Comparison of ENCODE assay signal across 8 mouse cellular contexts in the genomic region with DNA sequence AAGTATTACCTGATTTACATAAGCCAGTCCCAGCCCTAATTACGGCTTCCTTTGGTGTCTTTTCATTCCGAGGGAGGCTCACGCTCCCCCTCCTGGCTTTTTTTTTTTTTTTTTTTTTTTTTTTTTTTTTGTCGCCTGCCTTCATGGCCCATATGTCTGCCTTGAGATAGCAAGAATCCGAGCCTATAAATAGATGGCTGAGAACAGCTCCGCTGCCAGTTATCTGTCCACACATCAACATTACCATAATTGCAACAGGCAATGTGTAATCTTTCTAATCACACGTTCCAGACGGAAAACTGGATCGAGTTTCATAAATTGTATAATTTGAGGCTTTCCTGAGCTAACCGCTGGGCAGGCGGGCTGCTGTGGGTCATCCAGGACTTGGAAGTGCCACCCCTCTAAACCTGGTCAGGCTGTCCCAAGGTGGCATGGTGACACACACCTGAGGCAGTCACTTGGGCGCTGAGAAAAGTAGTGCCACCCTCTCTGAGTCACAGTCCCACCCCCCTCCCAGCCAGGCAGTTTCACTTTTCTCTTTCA.
A peak's percentile ranks its signal among the peaks of the same experiment; 100 is the strongest.
DNase-seq lines count a peak whose midpoint lies in the region; ATAC-seq lines count a peak whose summit lies in the region.

No protein-coding gene starts in this region.

- H3K9ac ChIP-seq in heart, embryonic 12.5 days = no peak overlapping the region
- H3K9ac ChIP-seq in midbrain, embryonic 15.5 days = no peak overlapping the region

- H3K9me3 ChIP-seq in heart, embryonic 12.5 days (replicated peaks) = no peaks in the 10 kb centered on the region
- H3K9me3 ChIP-seq in midbrain, embryonic 15.5 days = no peaks in the 10 kb centered on the region

- H3K4me3 ChIP-seq in heart, embryonic 12.5 days = peak overlapping the region; percentile 26; the same call in 1 of the 2 replicates
- H3K4me3 ChIP-seq in midbrain, embryonic 15.5 days = no peak overlapping the region

- H3K36me3 ChIP-seq in heart, embryonic 12.5 days = no peaks in the 10 kb centered on the region
- H3K36me3 ChIP-seq in midbrain, embryonic 15.5 days (replicated peaks) = no peaks in the 10 kb centered on the region

- peak overlapping the region; percentile 64 for H3K4me2 ChIP-seq in heart, embryonic 12.5 days
- peak overlapping the region; percentile 34 for H3K4me2 ChIP-seq in midbrain, embryonic 15.5 days

- DNase-seq in heart, adult 8-10 months (ENCODE audit: low spot score) = no peak
- DNase-seq in MN1 (ENCODE audit: low spot score) = peak; percentile 74
- DNase-seq in frontal cortex, postnatal 36 days (ENCODE audit: low spot score in 2 of 2) = peak; percentile 61 to 78
- DNase-seq in left cerebral cortex, postnatal 25 days (ENCODE audit: low spot score in 2 of 2) = peak; percentile 60 to 87
- DNase-seq in kidney, postnatal 14 days = no peak
- no peak for DNase-seq in urinary bladder, postnatal 10 days (ENCODE audit: low spot score)

- WGBS in heart, embryonic 12.5 days = 9% methylated on average over 12 of the region's 12 CpGs
- WGBS in midbrain, embryonic 15.5 days = 9% methylated on average over 12 of the region's 12 CpGs

- H3K27me3 ChIP-seq in heart, embryonic 12.5 days (replicated peaks) = peaks cover 74% of the 10 kb centered on the region
- H3K27me3 ChIP-seq in midbrain, embryonic 15.5 days (replicated peaks) = peaks cover 6% of the 10 kb centered on the region; the same call in 1 of the 2 replicates

- ATAC-seq in heart, embryonic 12.5 days (ENCODE audit: insufficient number of reproducible peaks, low FRiP score) = no peak
- ATAC-seq in midbrain, embryonic 15.5 days (replicated peaks) = peak; percentile 59

- intact Hi-C loops in left cerebral cortex, postnatal 25 days (cut with DNase I) = loop anchor here (1.0 to 10.0 kb wide), 7 partner anchors 67 to 549 kb away; no protein-coding TSS in a partner anchor

- H3K4me1 ChIP-seq in heart, embryonic 12.5 days (replicated peaks) = peaks cover 23% of the 10 kb centered on the region
- peaks cover 26% of the 10 kb centered on the region for H3K4me1 ChIP-seq in midbrain, embryonic 15.5 days

- no peak overlapping the region for H3K27ac ChIP-seq in heart, embryonic 12.5 days (ENCODE audit: poor library complexity, severe bottlenecking)
- peak overlapping the region; percentile 56 for H3K27ac ChIP-seq in midbrain, embryonic 15.5 days

Comparison
In these comparisons a context has a peak if more than half of its experiments do, and no peak if none do; other contexts are left out.
1. DNase-seq: peak in MN1 (single experiment), frontal cortex, postnatal 36 days (2 of 2) and left cerebral cortex, postnatal 25 days (2 of 2); none in heart, adult 8-10 months (single experiment), kidney, postnatal 14 days (single experiment) and urinary bladder, postnatal 10 days (single experiment).